Mouse (Mus musculus) embryonic facial prominence, embryonic 14.5 days (tissue): Measurements from ENCODE around the gene Smyd3. TPM values are rescaled to one million over a fixed set of nuclear protein-coding genes. Genes with fewer than 3 reads are reported as not detected.

Experiments
- ATAC-seq: fragments of 200-750 bp; cut with Nextera tagmentation; 2 replicates; pipeline ENCODE4 v1.8.0; 2017; ENCODE audit warnings: low read depth, moderate number of reproducible peaks, moderate TSS enrichment
- DNase-seq: peaks from one replicate; pipeline ENCODE4 v3.0.0-alpha.2; 2015; ENCODE audit warnings: low spot score
- H3K27ac ChIP-seq: fragments of 300-500 bp; sonication (generic); replicated peaks from 2 replicates; pipeline ENCODE4 v1.5.1; 2014; ENCODE audit warnings: low read depth, mild to moderate bottlenecking, low read length, moderate library complexity
- H3K27me3 ChIP-seq: fragments of 300-500 bp; sonication (generic); replicated peaks from 2 replicates; pipeline ENCODE4 v1.6.1; 2014; ENCODE audit warnings: low read length; ENCODE audit not compliant: control insufficient read depth, insufficient read depth
- H3K36me3 ChIP-seq: fragments of 300-500 bp; sonication (generic); 2 replicates; pipeline ENCODE4 v1.6.1; 2014; ENCODE audit warnings: low read length, mixed read lengths; ENCODE audit not compliant: control insufficient read depth, insufficient read depth
- H3K4me1 ChIP-seq: fragments of 300-500 bp; sonication (generic); 2 replicates; pipeline ENCODE4 v1.6.1; 2014; ENCODE audit warnings: antibody characterized with exemption, low read length; ENCODE audit not compliant: control insufficient read depth, insufficient read depth
- H3K4me2 ChIP-seq: fragments of 300-500 bp; sonication (generic); 2 replicates; pipeline ENCODE4 v1.6.1; 2014; ENCODE audit warnings: low read depth, mild to moderate bottlenecking, low read length, moderate library complexity, mixed read lengths
- H3K4me3 ChIP-seq: fragments of 300-500 bp; sonication (generic); 2 replicates; pipeline ENCODE4 v1.5.1; 2014; ENCODE audit warnings: low read depth, mild to moderate bottlenecking, low read length
- H3K9ac ChIP-seq: fragments of 300-500 bp; sonication (generic); 2 replicates; pipeline ENCODE4 v1.6.1; 2014; ENCODE audit warnings: low read depth, mild to moderate bottlenecking, low read length, moderate library complexity, mixed read lengths
- H3K9me3 ChIP-seq: fragments of 300-500 bp; sonication (generic); 2 replicates; pipeline ENCODE4 v1.6.1; 2016; ENCODE audit warnings: low read length; ENCODE audit not compliant: control insufficient read depth
- WGBS: fragments of 180-500 bp; shearing (Covaris S2); extraction: QIAGEN DNeasy Blood & Tissue Kit; methylation state at CpG from one replicate; pipeline ENCODE4 v1.1.7; 2014; 5-methylcytosine and 5-hydroxymethylcytosine counted together
- polyA plus RNA-seq: library from polyadenylated mRNA; unstranded; fragments of >200 nt; fragmentation: Nextera tagmentation; extraction: Ambion mirVana; gene quantifications from 2 replicates; pipeline ENCODE4 v1.2.1, GENCODE M21; 2014

Gene Smyd3
- polyA plus RNA-seq, 1 experiment from 2014 or later: 16.7 TPM

DNA sequence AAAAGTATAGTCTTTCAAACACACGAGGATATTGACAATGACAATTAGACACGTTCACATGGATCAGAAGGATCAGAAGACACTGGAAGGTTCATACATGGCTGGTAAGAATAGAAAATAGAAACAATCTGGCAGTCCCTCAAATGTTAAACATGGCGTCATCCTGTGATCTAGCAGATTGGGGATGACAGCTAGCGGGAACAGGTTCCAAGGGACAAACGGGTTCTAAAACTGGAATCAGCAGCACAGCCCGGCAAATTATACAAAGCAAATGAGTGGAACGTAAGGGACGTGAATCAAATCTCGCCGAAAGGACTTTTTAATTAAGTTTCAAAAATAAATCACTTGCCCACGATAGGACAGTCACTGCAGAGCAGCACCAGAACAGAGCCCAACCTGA, 81.2 kb downstream of the Smyd3 start:
- WGBS: 77% methylated on average over 11 of the region's 11 CpGs
- Histone ChIP-seq H3K4me3 (no peak overlapping the region), H3K27me3 (no peaks in the 10 kb centered on the region), H3K36me3 (no peaks in the 10 kb centered on the region), H3K9ac (no peak overlapping the region), H3K27ac (no peak overlapping the region), H3K4me2 (no peak overlapping the region), H3K9me3 (no peaks in the 10 kb centered on the region), H3K4me1 (no peaks in the 10 kb centered on the region)
- no peak for ATAC-seq
- no peak for DNase-seq

DNA sequence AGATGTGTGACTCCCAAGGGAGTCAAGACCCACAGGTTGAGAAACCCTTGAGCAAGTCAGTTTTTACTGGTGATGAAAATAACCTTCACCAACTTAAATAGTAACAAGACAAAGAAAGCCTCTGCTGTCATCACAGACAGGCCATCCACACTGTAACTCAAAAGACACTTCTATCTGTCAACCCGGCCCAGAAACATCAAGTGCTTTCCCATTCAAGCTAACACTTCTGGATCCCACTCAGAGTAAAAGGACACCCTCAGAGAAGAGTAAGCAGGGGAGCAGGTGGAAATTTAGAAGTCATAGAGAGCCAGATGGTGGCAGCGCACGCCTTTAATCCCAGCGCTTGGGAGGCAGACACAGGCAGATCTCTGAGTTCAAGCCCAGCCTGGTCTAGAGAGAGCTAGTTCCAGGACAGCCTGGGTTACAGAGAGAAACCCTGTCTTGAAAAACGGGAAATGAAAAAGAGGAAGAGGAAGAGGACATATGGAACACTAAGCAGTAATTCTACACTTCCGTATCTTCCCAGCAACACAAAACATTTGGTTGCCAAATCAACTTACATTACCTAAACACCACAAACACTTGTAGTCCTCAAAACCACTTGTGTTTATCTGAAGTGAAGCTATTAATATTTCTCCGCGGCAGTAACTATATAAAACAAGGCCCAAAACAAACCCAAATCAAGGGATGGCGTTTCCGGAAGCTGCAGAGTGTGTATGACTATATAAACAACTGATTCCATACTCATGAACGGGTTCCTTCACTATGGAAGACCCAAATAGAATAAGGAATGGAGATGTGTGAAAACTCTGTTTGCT, 83.2 kb downstream of the Smyd3 start:
- Histone ChIP-seq H3K27me3 (no peaks in the 10 kb centered on the region), H3K4me1 (no peaks in the 10 kb centered on the region), H3K9ac (no peak overlapping the region), H3K36me3 (no peaks in the 10 kb centered on the region), H3K4me3 (no peak overlapping the region), H3K9me3 (no peaks in the 10 kb centered on the region), H3K4me2 (no peak overlapping the region), H3K27ac (no peak overlapping the region)
- DNase-seq (no peak), ATAC-seq (no peak)
- 90% methylated on average over 11 of the region's 11 CpGs for WGBS

DNA sequence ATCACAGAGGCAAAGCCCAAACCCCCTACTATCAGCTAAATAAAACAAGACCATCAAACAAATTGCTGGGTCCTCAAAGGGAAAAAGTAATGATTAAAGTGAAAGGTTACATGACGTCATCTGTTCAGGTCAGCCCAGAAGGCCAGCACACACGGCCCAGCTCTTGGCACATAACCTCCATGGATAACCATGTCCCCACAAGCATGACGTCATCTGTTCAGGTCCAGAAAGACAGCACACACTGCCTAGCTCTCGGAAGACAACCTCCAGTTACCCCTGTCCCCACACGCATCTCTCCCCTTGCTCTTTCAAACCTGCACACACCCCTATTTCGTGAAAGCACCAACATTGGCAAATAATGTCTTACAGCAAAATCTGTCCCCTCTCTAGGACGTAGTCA, 84.0 kb downstream of the Smyd3 start:
- Histone ChIP-seq H3K4me2 (no peak overlapping the region), H3K27ac (no peak overlapping the region), H3K4me1 (no peaks in the 10 kb centered on the region), H3K9me3 (no peaks in the 10 kb centered on the region), H3K4me3 (no peak overlapping the region), H3K9ac (no peak overlapping the region), H3K36me3 (no peaks in the 10 kb centered on the region), H3K27me3 (no peaks in the 10 kb centered on the region)
- no peak for ATAC-seq
- no peak for DNase-seq
- WGBS: 81% methylated on average over 7 of the region's 7 CpGs

DNA sequence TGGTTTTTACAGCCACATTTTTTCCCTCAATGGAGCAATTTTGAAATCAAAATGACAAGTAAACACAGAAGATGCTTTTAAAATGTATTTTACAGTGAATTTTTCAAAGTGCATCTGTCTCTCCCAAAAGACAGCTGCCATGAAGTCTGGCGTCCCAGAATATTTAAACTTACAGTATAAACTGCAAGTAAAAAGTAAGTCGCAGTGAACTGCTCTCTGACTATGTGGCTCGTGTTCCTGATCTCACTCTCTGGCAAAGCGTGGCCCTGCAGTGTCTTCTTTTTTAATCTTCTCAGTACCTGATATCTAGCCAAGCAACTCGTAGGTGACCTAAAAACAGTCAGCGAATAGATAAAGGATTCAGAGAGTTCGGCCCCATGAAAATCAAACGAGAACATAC, 84.5 kb downstream of the Smyd3 start:
- H3K4me3 ChIP-seq: no peak overlapping the region
- no peaks in the 10 kb centered on the region for H3K27me3 ChIP-seq
- no peaks in the 10 kb centered on the region for H3K9me3 ChIP-seq
- no peak overlapping the region for H3K27ac ChIP-seq
- WGBS: 79% methylated on average over 8 of the region's 8 CpGs
- H3K36me3 ChIP-seq: no peaks in the 10 kb centered on the region
- no peaks in the 10 kb centered on the region for H3K4me1 ChIP-seq
- no peak overlapping the region for H3K9ac ChIP-seq
- H3K4me2 ChIP-seq: no peak overlapping the region
- DNase-seq (no peak), ATAC-seq (no peak)

DNA sequence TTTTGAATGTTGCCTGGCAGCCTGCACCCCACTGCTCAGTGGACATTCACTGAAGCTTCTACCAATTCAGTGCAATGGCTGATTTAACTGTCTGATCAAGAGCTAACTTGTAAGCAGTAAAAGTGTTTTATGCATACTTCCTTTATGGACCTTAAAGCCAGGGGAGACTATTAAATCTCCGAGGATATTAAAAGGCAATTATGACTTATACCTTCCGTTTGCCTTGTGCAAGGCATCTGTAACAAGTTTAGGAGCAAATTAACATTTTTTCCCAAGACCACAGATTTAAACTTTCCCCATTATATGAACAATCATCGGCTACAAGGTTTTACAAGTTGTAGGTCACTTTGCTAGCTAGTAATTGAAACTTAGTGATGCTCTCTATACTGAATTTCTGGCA, 87.8 kb downstream of the Smyd3 start:
- Histone ChIP-seq H3K4me2 (no peak overlapping the region), H3K9ac (no peak overlapping the region), H3K4me3 (no peak overlapping the region), H3K36me3 (no peaks in the 10 kb centered on the region), H3K27me3 (no peaks in the 10 kb centered on the region), H3K27ac (no peak overlapping the region), H3K4me1 (peaks cover 9% of the 10 kb centered on the region; the same call in 1 of the 2 replicates), H3K9me3 (no peaks in the 10 kb centered on the region)
- no peak for ATAC-seq
- no peak for DNase-seq
- 51% methylated on average over 3 of the region's 3 CpGs for WGBS

DNA sequence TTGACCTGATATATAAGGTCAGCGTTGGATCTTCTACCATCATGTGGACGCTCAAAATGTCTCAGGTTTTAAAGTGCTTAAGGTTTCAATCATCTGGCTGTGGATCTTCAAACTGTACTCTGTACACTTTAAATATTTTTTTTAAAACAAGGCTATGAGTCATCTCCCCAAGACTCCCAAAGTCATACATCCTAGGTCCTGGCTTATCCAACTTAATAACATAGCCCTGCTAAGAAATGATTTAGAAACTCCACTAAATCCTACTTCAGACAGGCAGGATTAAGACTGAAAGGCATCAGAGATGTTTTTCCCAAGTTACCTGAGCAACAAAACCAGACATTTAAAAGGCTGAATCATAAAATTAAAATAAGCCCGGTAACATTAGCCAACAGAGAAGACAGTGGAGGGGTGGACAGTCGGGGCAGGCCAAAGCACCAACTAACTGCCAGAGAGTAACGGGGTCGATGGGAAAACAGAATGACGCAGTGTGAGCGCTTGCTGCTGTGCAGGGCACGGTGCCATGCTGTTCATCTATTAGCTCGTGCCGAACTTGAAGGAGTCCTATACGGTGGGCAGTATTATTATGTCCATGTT, 92.9 kb downstream of the Smyd3 start:
- Histone ChIP-seq H3K27ac (no peak overlapping the region), H3K27me3 (no peaks in the 10 kb centered on the region), H3K9ac (no peak overlapping the region), H3K9me3 (no peaks in the 10 kb centered on the region), H3K4me2 (no peak overlapping the region), H3K4me3 (no peak overlapping the region), H3K36me3 (no peaks in the 10 kb centered on the region), H3K4me1 (peaks cover 9% of the 10 kb centered on the region; the same call in 1 of the 2 replicates)
- ATAC-seq: 0 out of 2 replicates have a peak, but pooled peaks have one; percentile 15
- DNase-seq: no peak
- WGBS: 83% methylated on average over 12 of the region's 12 CpGs

DNA sequence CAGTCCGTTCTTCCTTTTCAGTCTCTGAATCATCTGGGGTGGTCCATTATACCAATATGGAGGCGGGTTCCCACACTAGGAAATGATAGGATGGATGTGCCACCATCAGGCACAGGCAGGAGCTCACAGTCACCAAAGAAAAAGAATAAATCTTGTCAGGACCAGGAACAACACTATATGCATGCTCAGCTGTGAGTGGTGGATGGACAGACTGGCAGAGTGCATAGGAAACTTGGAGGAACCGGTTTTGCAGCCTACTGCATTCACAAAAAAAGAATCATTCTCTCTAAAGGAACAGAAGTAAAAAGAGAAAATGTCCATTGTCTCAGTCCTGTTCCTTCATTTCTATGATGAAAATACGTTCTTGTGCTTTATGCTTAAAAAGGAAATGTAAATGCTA, 98.8 kb downstream of the Smyd3 start:
- WGBS: 62% methylated on average over 4 of the region's 4 CpGs
- 0 out of 2 replicates have a peak, but pooled peaks cover 3% of the 10 kb centered on the region for H3K9me3 ChIP-seq
- no peak overlapping the region for H3K27ac ChIP-seq
- no peak overlapping the region for H3K4me3 ChIP-seq
- H3K4me2 ChIP-seq: no peak overlapping the region
- peak; percentile 66 for DNase-seq
- no peak overlapping the region for H3K9ac ChIP-seq
- no peaks in the 10 kb centered on the region for H3K36me3 ChIP-seq
- no peak for ATAC-seq
- peaks cover 2% of the 10 kb centered on the region; the same call in 1 of the 2 replicates for H3K4me1 ChIP-seq
- H3K27me3 ChIP-seq: no peaks in the 10 kb centered on the region

DNA sequence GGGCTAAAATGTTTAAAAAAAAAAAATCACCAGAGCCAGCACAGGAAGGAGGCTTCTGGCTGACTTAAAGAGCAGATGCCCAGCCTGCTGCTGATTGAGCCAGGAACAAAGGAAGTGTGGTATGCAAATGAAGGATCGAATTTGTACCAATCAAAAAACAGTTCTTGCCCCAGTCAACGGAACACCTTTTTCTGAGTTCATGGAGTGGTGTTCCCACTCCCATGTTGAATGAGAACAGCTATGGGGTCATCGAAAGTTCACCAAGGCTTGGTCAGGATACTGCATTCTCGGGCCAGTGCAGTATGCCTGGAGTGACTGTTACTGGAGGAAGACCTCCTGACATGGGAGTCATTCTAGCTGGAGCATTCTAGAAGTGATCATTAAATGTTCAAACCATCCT, 109.8 kb downstream of the Smyd3 start:
- H3K36me3 ChIP-seq: peaks cover 8% of the 10 kb centered on the region; the same call in 1 of the 2 replicates

More for the DNA sequence above, 109.8 kb downstream of the Smyd3 start:
- H3K4me1 ChIP-seq: no peaks in the 10 kb centered on the region
- ATAC-seq: no peak
- no peak for DNase-seq
- H3K4me2 ChIP-seq: no peak overlapping the region
- H3K9me3 ChIP-seq: 0 out of 2 replicates have a peak, but pooled peaks cover 11% of the 10 kb centered on the region
- no peak overlapping the region for H3K9ac ChIP-seq
- no peak overlapping the region for H3K4me3 ChIP-seq
- no peak overlapping the region for H3K27ac ChIP-seq
- WGBS: 86% methylated on average over 4 of the region's 4 CpGs
- H3K27me3 ChIP-seq: no peaks in the 10 kb centered on the region
